Mouse (Mus musculus): ENCODE data around the gene Ldlrad3. TPM values are rescaled to one million over a fixed set of nuclear protein-coding genes. Genes with fewer than 3 reads are reported as not detected.
A peak's percentile ranks its signal among the peaks of the same experiment; 100 is the strongest.

Ldlrad3 gene
- polyA plus RNA-seq, 1 experiment: 3.7 TPM

GRCm38 (mm10) chr2:102103955-102104354 is 82.2 kb downstream of the Ldlrad3 start:
- Histone ChIP-seq H3K27ac (ENCODE audit: control insufficient read depth, insufficient read depth, low read depth, low read length, poor library complexity) (no peak overlapping the region), H3K4me1 (ENCODE audit: control insufficient read depth, insufficient read depth, low read length) (no peaks in the 10 kb centered on the region), H3K4me3 (replicated peaks; ENCODE audit: control insufficient read depth, low read depth, low read length) (no peak overlapping the region)
- 83% methylated on average over 12 of the region's 12 CpGs for WGBS
- TF ChIP-seq POLR2A (IDR thresholded peaks at IDR 0.05; ENCODE audit: borderline replicate concordance, control insufficient read depth, low read depth, low read length) (no peak), CTCF (IDR thresholded peaks at IDR 0.05; ENCODE audit: control insufficient read depth, insufficient read depth, low read length) (no peak)

- Histone ChIP-seq H3K27ac (ENCODE audit: control insufficient read depth, insufficient read depth, low read depth, low read length, poor library complexity) (no peak overlapping the region), H3K4me1 (ENCODE audit: control insufficient read depth, insufficient read depth, low read length) (no peaks in the 10 kb centered on the region), H3K4me3 (replicated peaks; ENCODE audit: control insufficient read depth, low read depth, low read length) (no peak overlapping the region)
- 70% methylated on average over 4 of the region's 4 CpGs for WGBS
- no peak for TF ChIP-seq POLR2A (IDR thresholded peaks at IDR 0.05; ENCODE audit: borderline replicate concordance, control insufficient read depth, low read depth, low read length)
- no peak for TF ChIP-seq CTCF (IDR thresholded peaks at IDR 0.05; ENCODE audit: control insufficient read depth, insufficient read depth, low read length)
These were observed 85.7 kb downstream of the Ldlrad3 start for GRCm38 (mm10) chr2:102100490-102100889.

GRCm38 (mm10) chr2:102099702-102100450 is 86.3 kb downstream of the Ldlrad3 start:
- no peaks in the 10 kb centered on the region for H3K4me1 ChIP-seq (ENCODE audit: control insufficient read depth, insufficient read depth, low read length)
- WGBS: 78% methylated on average over 14 of the region's 14 CpGs
- TF ChIP-seq POLR2A (IDR thresholded peaks at IDR 0.05; ENCODE audit: borderline replicate concordance, control insufficient read depth, low read depth, low read length): no peak
- TF ChIP-seq CTCF (IDR thresholded peaks at IDR 0.05; ENCODE audit: control insufficient read depth, insufficient read depth, low read length): no peak
- no peak overlapping the region for H3K4me3 ChIP-seq (replicated peaks; ENCODE audit: control insufficient read depth, low read depth, low read length)
- H3K27ac ChIP-seq (ENCODE audit: control insufficient read depth, insufficient read depth, low read depth, low read length, poor library complexity): no peak overlapping the region

DNA sequence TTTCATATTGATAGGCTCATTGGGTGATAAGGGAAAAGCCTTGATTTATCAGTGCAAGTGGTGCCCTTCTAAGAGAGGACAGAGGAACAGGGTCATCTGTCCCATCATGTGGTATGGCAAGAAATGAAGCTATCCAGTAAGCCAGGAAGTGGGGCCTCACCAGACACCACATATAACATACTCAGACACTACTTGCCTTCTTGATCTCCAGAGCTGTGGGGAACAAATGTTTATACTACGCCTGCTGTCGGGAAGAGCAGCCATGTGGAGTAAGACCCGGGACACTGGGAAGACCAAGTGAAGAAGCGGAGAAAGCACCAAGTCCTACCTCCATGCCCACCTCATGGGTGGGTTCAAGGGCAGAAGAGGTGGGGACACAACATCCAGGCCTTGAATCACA is 86.9 kb downstream of the Ldlrad3 start:
- Histone ChIP-seq H3K4me3 (replicated peaks; ENCODE audit: control insufficient read depth, low read depth, low read length) (no peak overlapping the region), H3K27ac (ENCODE audit: control insufficient read depth, insufficient read depth, low read depth, low read length, poor library complexity) (no peak overlapping the region), H3K4me1 (ENCODE audit: control insufficient read depth, insufficient read depth, low read length) (no peaks in the 10 kb centered on the region)
- no peak for TF ChIP-seq CTCF (IDR thresholded peaks at IDR 0.05; ENCODE audit: control insufficient read depth, insufficient read depth, low read length)
- TF ChIP-seq POLR2A (IDR thresholded peaks at IDR 0.05; ENCODE audit: borderline replicate concordance, control insufficient read depth, low read depth, low read length): no peak
- 81% methylated on average over 4 of the region's 4 CpGs for WGBS

DNA sequence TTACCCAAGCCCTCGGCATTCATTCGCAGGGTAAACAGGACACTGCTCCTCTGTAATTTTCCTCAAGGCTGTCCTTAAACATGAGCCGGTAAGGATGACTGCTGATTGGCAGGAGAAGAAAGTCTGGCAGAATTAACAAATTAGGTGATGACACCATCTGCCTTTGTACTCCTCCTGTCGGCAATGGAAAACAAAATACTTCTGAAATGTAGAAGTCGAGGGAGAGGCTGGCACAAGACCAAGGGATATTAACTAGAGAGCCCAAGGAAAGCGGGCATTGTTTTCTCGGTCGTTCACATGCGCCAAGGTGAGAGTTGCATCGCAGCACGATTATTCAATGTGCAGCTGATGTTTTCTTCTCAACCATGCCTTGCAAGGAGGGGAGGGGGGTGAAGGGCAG is 91.4 kb downstream of the Ldlrad3 start:
- WGBS: 82% methylated on average over 11 of the region's 11 CpGs
- Histone ChIP-seq H3K27ac (ENCODE audit: control insufficient read depth, insufficient read depth, low read depth, low read length, poor library complexity) (no peak overlapping the region), H3K4me3 (replicated peaks; ENCODE audit: control insufficient read depth, low read depth, low read length) (no peak overlapping the region), H3K4me1 (ENCODE audit: control insufficient read depth, insufficient read depth, low read length) (no peaks in the 10 kb centered on the region)
- TF ChIP-seq POLR2A (IDR thresholded peaks at IDR 0.05; ENCODE audit: borderline replicate concordance, control insufficient read depth, low read depth, low read length): no peak
- no peak for TF ChIP-seq CTCF (IDR thresholded peaks at IDR 0.05; ENCODE audit: control insufficient read depth, insufficient read depth, low read length)

- Histone ChIP-seq H3K4me1 (ENCODE audit: control insufficient read depth, insufficient read depth, low read length) (no peaks in the 10 kb centered on the region), H3K27ac (ENCODE audit: control insufficient read depth, insufficient read depth, low read depth, low read length, poor library complexity) (no peak overlapping the region), H3K4me3 (replicated peaks; ENCODE audit: control insufficient read depth, low read depth, low read length) (no peak overlapping the region)
- TF ChIP-seq CTCF (IDR thresholded peaks at IDR 0.05; ENCODE audit: control insufficient read depth, insufficient read depth, low read length) (no peak), POLR2A (IDR thresholded peaks at IDR 0.05; ENCODE audit: borderline replicate concordance, control insufficient read depth, low read depth, low read length) (no peak)
- 86% methylated on average over 3 of the region's 3 CpGs for WGBS
These were observed 91.9 kb downstream of the Ldlrad3 start for GRCm38 (mm10) chr2:102094281-102094680.

DNA sequence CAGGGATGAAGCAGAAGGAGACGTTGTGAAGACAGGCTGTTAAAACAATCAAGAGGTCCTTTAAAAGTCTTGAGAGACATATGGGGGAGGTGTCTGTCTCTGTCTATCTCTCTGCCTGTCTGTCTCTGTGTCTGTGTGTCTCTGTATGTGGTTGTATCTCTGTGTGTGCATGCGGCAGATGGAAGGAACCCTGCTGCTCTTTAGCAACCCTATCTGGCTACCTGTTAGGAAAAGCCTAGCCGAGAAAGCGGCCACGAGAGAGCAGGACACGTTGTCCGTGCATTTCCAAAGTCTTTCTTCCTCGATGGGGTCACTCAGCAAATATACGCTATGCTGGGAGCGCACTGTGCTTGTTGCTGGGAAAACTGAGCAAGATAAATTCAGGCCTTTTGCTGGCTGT is 93.6 kb downstream of the Ldlrad3 start:
- Histone ChIP-seq H3K27ac (ENCODE audit: control insufficient read depth, insufficient read depth, low read depth, low read length, poor library complexity) (no peak overlapping the region), H3K4me3 (replicated peaks; ENCODE audit: control insufficient read depth, low read depth, low read length) (no peak overlapping the region), H3K4me1 (ENCODE audit: control insufficient read depth, insufficient read depth, low read length) (no peaks in the 10 kb centered on the region)
- 89% methylated on average over 10 of the region's 10 CpGs for WGBS
- no peak for TF ChIP-seq CTCF (IDR thresholded peaks at IDR 0.05; ENCODE audit: control insufficient read depth, insufficient read depth, low read length)
- no peak for TF ChIP-seq POLR2A (IDR thresholded peaks at IDR 0.05; ENCODE audit: borderline replicate concordance, control insufficient read depth, low read depth, low read length)

GRCm38 (mm10) chr2:102091516-102092350 is 94.5 kb downstream of the Ldlrad3 start:
- H3K27ac ChIP-seq (ENCODE audit: control insufficient read depth, insufficient read depth, low read depth, low read length, poor library complexity): no peak overlapping the region
- no peaks in the 10 kb centered on the region for H3K4me1 ChIP-seq (ENCODE audit: control insufficient read depth, insufficient read depth, low read length)
- TF ChIP-seq CTCF (IDR thresholded peaks at IDR 0.05; ENCODE audit: control insufficient read depth, insufficient read depth, low read length) (peak; percentile 65), POLR2A (IDR thresholded peaks at IDR 0.05; ENCODE audit: borderline replicate concordance, control insufficient read depth, low read depth, low read length) (no peak)
- H3K4me3 ChIP-seq (replicated peaks; ENCODE audit: control insufficient read depth, low read depth, low read length): no peak overlapping the region
- 70% methylated on average over 8 of the region's 8 CpGs for WGBS

All from bone marrow, adult 2 months (tissue).